Mouse (Mus musculus) left cerebral cortex, adult 6 months (tissue): ENCODE data around the gene Vmn1r17. TPM values are rescaled to one million over a fixed set of nuclear protein-coding genes. Genes with fewer than 3 reads are reported as not detected.

Source experiments
- long read RNA-seq, 2 experiments: library from polyadenylated mRNA; unstranded; transcript quantifications; one replicate each; pipeline ENCODE4 v2.0.0; 2019 to 2020
- polyA plus RNA-seq: library from polyadenylated mRNA; unstranded; fragments of <200 nt; fragmentation: Nextera tagmentation; gene quantifications from 2 replicates; pipeline ENCODE4 v1.2.3, GENCODE M21; 2021

Vmn1r17 gene
- polyA plus RNA-seq = not detected in 2 replicates
- long read RNA-seq, experiment 1 = 0 reads
- long read RNA-seq, experiment 2 = 0 reads

DNA sequence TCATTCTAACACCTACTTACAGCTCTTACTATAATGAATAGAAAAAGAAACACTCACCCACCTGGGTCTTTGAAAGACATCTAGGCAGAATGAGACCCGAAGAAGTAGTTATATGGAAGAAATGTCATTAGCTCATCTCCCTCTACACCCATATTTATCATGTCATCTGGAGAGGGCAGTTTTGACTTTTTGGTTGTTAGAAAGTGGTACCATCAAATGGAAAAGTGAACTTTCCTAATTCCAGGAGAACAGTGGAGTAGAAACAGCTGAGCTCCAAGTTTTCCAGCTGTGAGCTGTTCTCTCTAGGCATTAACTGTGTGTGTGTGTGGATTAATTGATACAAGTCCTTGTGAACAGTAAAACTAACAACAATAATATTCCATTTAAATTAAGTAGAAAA lies at the start of gene Vmn1r17:
Gene Vmn1r17 (minus strand): TSS at position 101 of the 400 bp plus-strand sequence.

DNA sequence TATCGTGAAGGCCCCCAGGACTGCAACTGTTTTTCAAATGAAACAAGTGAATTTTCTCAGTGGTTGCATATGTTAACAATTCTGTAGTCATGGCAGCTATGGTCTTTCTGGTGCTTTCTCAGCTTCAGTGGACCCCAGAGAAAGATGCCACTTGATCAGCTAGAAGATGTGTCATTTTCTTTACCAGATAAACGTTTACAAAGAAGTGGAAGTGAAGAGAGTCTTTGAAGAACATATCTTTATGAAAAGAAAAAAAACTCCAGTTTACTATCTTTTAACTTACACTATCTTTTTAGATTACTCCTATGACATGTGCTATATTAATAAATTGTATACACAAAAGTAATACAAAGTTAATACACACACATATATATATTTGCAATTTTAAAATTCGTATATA lies 40.0 kb upstream of the Vmn1r17 start, which contains the start of gene Vmn1r19:
Gene Vmn1r19 (plus strand): TSS at position 301 of the 400 bp plus-strand sequence.

DNA sequence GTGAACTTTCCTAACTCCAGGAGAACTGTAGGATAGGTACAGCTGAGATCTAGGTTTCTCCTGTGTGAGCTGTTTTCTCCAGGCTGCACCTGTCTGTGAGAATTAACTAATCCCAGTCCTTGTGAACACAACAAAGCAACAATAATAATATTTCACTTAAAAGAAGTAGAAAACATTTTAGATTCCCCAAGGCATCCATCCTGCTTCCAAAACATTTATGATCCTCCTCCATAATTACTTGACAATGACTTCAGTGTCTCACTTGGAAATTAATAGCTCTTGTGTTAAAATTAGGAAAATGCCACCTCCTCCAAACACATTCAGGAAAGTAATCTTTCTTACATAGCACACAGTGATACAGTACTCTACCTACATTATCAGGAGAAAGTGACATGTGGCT lies 32.2 kb upstream of the Vmn1r17 start, which contains the start of gene Vmn1r18:
Gene Vmn1r18 (minus strand): TSS at position 101 of the 400 bp plus-strand sequence.

DNA sequence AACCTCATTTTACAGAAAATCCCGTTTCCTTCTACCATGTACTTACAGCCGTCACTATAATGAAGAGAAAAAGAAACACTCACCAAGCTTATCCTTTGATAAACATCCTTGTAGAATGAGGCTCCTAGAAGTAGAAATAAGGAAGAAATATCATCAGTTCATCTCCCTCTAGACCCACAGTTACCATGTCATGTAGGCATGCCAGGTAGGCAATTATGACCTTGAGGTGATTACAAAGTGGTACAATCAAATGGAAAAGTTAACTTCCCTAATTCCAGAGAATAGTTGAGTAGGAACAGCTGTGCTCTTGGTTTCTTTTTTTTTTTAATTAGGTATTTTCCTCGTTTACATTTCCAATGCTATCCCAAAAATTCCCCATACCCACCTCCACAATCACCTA lies 34.1 kb downstream of the Vmn1r17 start, which contains the start of gene Vmn1r16:
Gene Vmn1r16 (minus strand): TSS at position 101 of the 400 bp plus-strand sequence.

Other genes with a start within 250 kb of the Vmn1r17 start
- not detected in 2 replicates for gene Vmn1r11, start 230.3 kb downstream of the Vmn1r17 start, polyA plus RNA-seq
- not detected in 2 replicates for gene Vmn1r12, start 206.8 kb downstream of the Vmn1r17 start, polyA plus RNA-seq
- gene Vmn1r13, start 160.4 kb downstream of the Vmn1r17 start, polyA plus RNA-seq = not detected in 2 replicates
- gene Vmn1r14, start 132.0 kb downstream of the Vmn1r17 start, polyA plus RNA-seq = not detected in 2 replicates
- not detected in 2 replicates for gene Vmn1r15, start 105.8 kb downstream of the Vmn1r17 start, polyA plus RNA-seq
- not detected in 2 replicates for gene Vmn1r16, start 34.2 kb downstream of the Vmn1r17 start, polyA plus RNA-seq
- not detected in 2 replicates for gene Vmn1r18, start 32.1 kb upstream of the Vmn1r17 start, polyA plus RNA-seq
- gene Vmn1r19, start 40.1 kb upstream of the Vmn1r17 start, polyA plus RNA-seq = not detected in 2 replicates
- not detected in 2 replicates for gene Vmn1r20, start 65.2 kb upstream of the Vmn1r17 start, polyA plus RNA-seq
- 27.0 and 32.1 TPM in 2 replicates for gene Ppm1k, start 171.7 kb upstream of the Vmn1r17 start, polyA plus RNA-seq
- 2.7 and 4.8 TPM in 2 replicates for gene Herc6, start 217.3 kb upstream of the Vmn1r17 start, polyA plus RNA-seq